Mouse (Mus musculus): Measurements from ENCODE around the gene Pcdh19. TPM values are rescaled to one million over a fixed set of nuclear protein-coding genes. Genes with fewer than 3 reads are reported as not detected.

Gene Pcdh19
- polyA plus RNA-seq, 1 experiment from 2014 or later, result 1.9 TPM

DNA sequence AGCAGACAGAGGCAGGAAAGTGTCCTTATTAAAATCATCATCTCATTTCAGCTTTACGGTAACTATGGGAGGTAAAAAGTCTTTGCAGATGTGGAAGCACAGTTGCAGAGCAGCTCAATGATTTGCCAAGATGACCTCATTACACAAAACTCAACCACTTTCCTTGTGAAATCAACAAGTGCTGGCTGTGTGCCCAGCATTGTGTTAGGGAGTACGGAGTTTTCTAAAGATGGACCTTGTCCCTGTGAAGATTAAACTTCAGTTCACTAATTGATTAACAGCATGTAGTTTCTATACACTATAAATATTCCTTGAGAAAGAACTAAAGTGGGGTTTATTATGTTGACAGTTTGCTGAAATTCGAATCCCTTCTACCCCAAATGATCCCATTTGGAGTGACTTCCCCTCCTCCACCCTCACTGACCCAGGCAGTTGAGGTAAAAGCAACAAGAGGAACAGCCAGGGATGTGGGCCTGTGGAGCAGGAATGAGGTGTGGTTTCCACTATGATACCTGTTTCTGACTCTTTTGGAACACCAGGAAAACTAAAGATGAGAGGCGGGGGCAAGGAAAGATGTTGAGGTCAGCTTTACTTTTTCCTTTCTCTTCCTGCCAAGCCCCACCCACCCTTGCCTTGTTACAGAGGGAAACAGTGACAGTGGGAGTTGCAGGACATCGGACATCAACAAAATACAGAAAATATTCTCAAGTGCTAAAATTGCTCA is 4.4 kb upstream of the Pcdh19 start:
- H3K4me2 ChIP-seq, result no peak overlapping the region
- ATAC-seq (ENCODE audit: insufficient read depth) (no peak), DNase-seq (peak; percentile 49)
- H3K9ac ChIP-seq, result no peak overlapping the region
- no peak for TF ChIP-seq CTCF (IDR thresholded peaks at IDR 0.05; ENCODE audit: low read depth)
- no peak overlapping the region for H3K27ac ChIP-seq (ENCODE audit: low read depth)
- H3K36me3 ChIP-seq (ENCODE audit: insufficient read depth), result no peaks in the 10 kb centered on the region
- no peaks in the 10 kb centered on the region for H3K4me1 ChIP-seq (ENCODE audit: insufficient read depth)
- H3K27me3 ChIP-seq (ENCODE audit: insufficient read depth, low read length), result peaks cover 17% of the 10 kb centered on the region
- WGBS, result 47% methylated on average over 5 of the region's 5 CpGs
- H3K4me3 ChIP-seq (ENCODE audit: low read depth, low read length), result no peak overlapping the region
- no peaks in the 10 kb centered on the region for H3K9me3 ChIP-seq (ENCODE audit: low read depth, low read length)

DNA sequence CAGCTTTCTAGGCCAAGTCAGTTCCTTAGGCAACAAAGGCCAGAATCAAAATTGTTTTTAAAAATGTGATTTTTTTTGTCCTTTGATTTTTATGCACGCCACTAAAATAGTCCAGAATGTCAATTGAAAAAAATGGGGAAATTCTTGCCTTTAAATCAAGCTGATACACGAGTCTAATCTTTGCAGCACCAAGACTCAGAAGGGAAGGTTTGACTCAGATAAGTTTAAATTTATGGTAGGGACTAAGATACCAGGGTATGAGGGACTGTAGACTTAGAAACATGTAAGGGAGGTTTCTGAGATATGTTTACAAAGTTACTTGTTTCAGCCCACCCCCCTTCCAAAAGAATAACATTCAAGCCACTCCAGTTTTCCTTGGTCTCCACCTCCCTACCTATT is 3.6 kb upstream of the Pcdh19 start:
- Histone ChIP-seq H3K27ac (ENCODE audit: low read depth) (no peak overlapping the region), H3K4me1 (ENCODE audit: insufficient read depth) (no peaks in the 10 kb centered on the region), H3K4me2 (no peak overlapping the region), H3K9me3 (ENCODE audit: low read depth, low read length) (no peaks in the 10 kb centered on the region), H3K9ac (no peak overlapping the region), H3K4me3 (ENCODE audit: low read depth, low read length) (no peak overlapping the region), H3K27me3 (ENCODE audit: insufficient read depth, low read length) (peaks cover 23% of the 10 kb centered on the region), H3K36me3 (ENCODE audit: insufficient read depth) (no peaks in the 10 kb centered on the region)
- TF ChIP-seq CTCF (IDR thresholded peaks at IDR 0.05; ENCODE audit: low read depth), result no peak
- ATAC-seq (ENCODE audit: insufficient read depth) (no peak), DNase-seq (no peak)
- WGBS, result 33% methylated on average over 2 of the region's 2 CpGs

DNA sequence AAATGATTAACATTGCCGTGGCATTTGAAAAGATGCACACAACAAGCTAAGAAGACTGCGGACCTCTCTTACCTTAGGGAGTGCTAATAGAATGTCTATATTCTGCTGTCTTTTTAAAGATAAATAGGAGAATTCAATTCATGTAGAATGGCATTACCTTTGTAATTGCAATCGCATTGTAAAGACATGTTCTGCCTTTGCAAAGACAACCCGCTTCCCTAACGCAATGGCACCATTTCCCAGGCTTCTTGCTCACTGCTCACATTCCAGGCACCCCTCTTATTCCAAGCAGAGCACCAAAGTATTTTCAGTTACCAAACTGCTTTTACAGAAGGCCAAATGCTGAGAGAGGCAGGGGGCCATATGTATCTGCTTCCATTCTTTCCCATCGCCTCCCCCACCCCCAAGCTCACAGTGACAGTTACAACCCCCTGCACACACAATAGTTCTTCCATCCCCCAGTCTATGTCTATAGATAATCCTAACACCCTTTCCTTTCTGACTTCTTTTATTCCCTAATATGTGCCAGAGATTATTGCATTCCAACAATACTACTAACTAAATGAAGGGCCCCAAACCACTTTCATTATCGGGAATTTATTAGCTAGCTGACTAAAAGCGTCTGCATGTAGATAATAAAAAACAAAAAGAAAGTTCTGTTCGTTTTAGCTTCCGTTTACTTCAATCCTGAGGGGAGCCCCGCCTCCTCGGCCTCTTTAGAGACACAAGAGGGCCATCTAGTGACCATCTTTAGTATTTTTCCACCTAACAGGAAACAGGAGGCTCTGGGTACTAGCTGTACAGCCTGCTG is 3.0 kb upstream of the Pcdh19 start:
- Histone ChIP-seq H3K4me3 (ENCODE audit: low read depth, low read length) (peak overlapping the region; percentile 29), H3K9me3 (ENCODE audit: low read depth, low read length) (no peaks in the 10 kb centered on the region), H3K4me2 (peak overlapping the region; percentile 54), H3K36me3 (ENCODE audit: insufficient read depth) (no peaks in the 10 kb centered on the region), H3K4me1 (ENCODE audit: insufficient read depth) (no peaks in the 10 kb centered on the region), H3K27ac (ENCODE audit: low read depth) (no peak overlapping the region), H3K9ac (no peak overlapping the region), H3K27me3 (ENCODE audit: insufficient read depth, low read length) (peaks cover 28% of the 10 kb centered on the region)
- peak; percentile 56 for TF ChIP-seq CTCF (IDR thresholded peaks at IDR 0.05; ENCODE audit: low read depth)
- peak; percentile 90 for DNase-seq
- no peak for ATAC-seq (ENCODE audit: insufficient read depth)
- 14% methylated on average over 12 of the region's 12 CpGs for WGBS

DNA sequence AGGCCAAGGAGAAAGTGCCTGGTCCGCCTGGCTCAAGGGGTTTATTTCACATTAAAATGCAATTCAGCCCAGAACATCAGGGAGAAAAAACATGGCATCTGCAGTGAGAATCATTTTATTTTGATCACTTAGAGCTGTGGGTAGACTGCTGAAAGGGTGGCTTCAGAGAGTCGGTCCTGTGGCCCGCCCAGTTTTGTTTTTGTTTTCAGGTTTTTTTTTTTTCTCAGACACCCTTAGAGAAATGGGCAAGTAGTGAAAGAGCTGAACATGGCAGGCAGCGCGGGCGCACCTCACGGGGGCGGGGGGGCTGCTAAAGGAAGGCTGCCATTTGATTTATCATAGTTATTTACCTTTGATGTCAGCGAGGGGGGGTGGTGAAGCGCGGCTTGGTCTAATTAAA is 2.0 kb upstream of the Pcdh19 start:
- peak overlapping the region; percentile 29; the same call in 1 of the 2 replicates for H3K4me3 ChIP-seq (ENCODE audit: low read depth, low read length)
- no peaks in the 10 kb centered on the region for H3K36me3 ChIP-seq (ENCODE audit: insufficient read depth)
- no peak overlapping the region for H3K27ac ChIP-seq (ENCODE audit: low read depth)
- no peaks in the 10 kb centered on the region for H3K9me3 ChIP-seq (ENCODE audit: low read depth, low read length)
- ATAC-seq (ENCODE audit: insufficient read depth) (no peak), DNase-seq (no peak)
- peaks cover 34% of the 10 kb centered on the region for H3K27me3 ChIP-seq (ENCODE audit: insufficient read depth, low read length)
- H3K9ac ChIP-seq, result no peak overlapping the region
- H3K4me1 ChIP-seq (ENCODE audit: insufficient read depth), result no peaks in the 10 kb centered on the region
- WGBS, result 16% methylated on average over 11 of the region's 11 CpGs
- TF ChIP-seq CTCF (IDR thresholded peaks at IDR 0.05; ENCODE audit: low read depth), result no peak
- peak overlapping the region; percentile 54 for H3K4me2 ChIP-seq

DNA sequence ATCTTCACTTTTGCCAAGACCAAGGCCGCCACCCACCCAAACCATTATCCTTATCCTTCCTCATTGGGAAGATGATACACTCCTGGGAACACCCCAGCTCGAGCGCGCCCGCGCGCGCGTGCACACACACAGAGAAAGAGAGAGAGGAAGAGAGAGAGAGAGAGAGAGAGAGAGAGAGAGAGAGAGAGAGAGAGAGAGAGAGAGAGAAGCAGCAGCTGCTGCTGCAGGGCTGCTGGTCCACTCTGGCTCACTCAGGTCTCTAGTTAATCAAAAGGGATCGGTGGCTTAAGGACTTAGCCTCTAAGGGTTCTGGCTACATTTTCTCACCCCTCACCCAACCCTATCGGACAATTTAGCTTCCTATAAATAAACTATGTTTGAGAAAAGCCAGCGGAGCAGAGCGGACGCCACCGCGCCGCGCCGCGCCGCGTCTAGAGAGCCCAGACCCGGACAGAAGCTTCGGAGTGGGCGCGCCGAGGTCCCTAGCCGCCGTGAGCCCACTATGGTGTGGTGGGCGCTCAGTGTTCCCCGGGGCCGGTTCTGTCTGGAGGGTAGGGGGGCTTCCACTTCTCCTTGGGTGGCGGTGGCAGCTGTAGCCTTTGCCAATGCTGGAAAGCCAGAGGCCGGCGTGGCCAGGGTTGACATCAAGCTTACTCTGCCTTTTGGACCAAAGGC is 926 bp upstream of the Pcdh19 start:
- H3K4me1 ChIP-seq (ENCODE audit: insufficient read depth), result no peaks in the 10 kb centered on the region
- H3K4me3 ChIP-seq (ENCODE audit: low read depth, low read length), result peak overlapping the region; percentile 44
- H3K9ac ChIP-seq, result no peak overlapping the region
- ATAC-seq (ENCODE audit: insufficient read depth) (no peak), DNase-seq (no peak)
- no peaks in the 10 kb centered on the region for H3K36me3 ChIP-seq (ENCODE audit: insufficient read depth)
- 16% methylated on average over 27 of the region's 35 CpGs for WGBS
- H3K4me2 ChIP-seq, result peak overlapping the region; percentile 69
- no peak for TF ChIP-seq CTCF (IDR thresholded peaks at IDR 0.05; ENCODE audit: low read depth)
- no peaks in the 10 kb centered on the region for H3K9me3 ChIP-seq (ENCODE audit: low read depth, low read length)
- peaks cover 44% of the 10 kb centered on the region for H3K27me3 ChIP-seq (ENCODE audit: insufficient read depth, low read length)
- H3K27ac ChIP-seq (ENCODE audit: low read depth), result no peak overlapping the region

DNA sequence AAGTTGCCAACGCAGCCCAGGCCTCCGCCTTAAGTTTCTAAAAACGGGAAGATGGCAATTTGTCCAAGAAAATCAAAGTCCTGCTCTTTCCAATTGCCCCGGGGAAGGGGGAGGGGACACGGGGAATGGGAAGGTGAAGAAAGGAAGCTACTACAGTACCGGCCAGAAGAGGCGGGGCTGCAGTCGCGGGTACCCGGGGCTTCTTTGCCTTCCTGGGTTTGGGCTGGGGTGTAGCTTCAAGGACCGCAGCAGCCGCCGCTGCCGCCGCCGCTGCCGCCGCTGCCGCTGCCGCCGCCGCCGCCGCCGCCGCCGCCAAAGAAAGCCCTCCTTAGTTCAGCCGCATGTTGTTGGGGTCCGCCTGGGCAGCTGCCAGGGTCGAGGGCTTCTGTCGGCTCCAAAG is 631 bp downstream of the Pcdh19 start:
- WGBS, result 7% methylated on average over 29 of the region's 31 CpGs
- peak overlapping the region; percentile 23; the same call in 1 of the 2 replicates for H3K9ac ChIP-seq
- no peaks in the 10 kb centered on the region for H3K36me3 ChIP-seq (ENCODE audit: insufficient read depth)
- DNase-seq (no peak), ATAC-seq (ENCODE audit: insufficient read depth) (no peak)
- H3K27me3 ChIP-seq (ENCODE audit: insufficient read depth, low read length), result peaks cover 47% of the 10 kb centered on the region
- no peaks in the 10 kb centered on the region for H3K4me1 ChIP-seq (ENCODE audit: insufficient read depth)
- peak overlapping the region; percentile 44 for H3K4me3 ChIP-seq (ENCODE audit: low read depth, low read length)
- peak overlapping the region; percentile 69 for H3K4me2 ChIP-seq
- TF ChIP-seq CTCF (IDR thresholded peaks at IDR 0.05; ENCODE audit: low read depth), result no peak
- no peaks in the 10 kb centered on the region for H3K9me3 ChIP-seq (ENCODE audit: low read depth, low read length)
- no peak overlapping the region for H3K27ac ChIP-seq (ENCODE audit: low read depth)
